Mouse (Mus musculus): ENCODE data around the gene Vdac2. TPM values are rescaled to one million over a fixed set of nuclear protein-coding genes. Genes with fewer than 3 reads are reported as not detected.

The Vdac2 gene
- polyA plus RNA-seq, 1 experiment from 2014 or later: 312 TPM

GRCm38 (mm10) chr14:21823897-21824296 lies 1.1 kb upstream of the Vdac2 start:
- Histone ChIP-seq H3K9me3 (ENCODE audit: control insufficient read depth, low read length) (no peaks in the 10 kb centered on the region), H3K27ac (ENCODE audit: low read depth, low read length) (no peak overlapping the region), H3K4me2 (no peak overlapping the region), H3K4me3 (ENCODE audit: low read depth, low read length) (no peak overlapping the region), H3K27me3 (ENCODE audit: control insufficient read depth, insufficient read depth, low read length) (no peaks in the 10 kb centered on the region), H3K36me3 (ENCODE audit: control insufficient read depth, insufficient read depth, low read length) (no peaks in the 10 kb centered on the region), H3K9ac (ENCODE audit: low read length) (no peak overlapping the region), H3K4me1 (ENCODE audit: control insufficient read depth, insufficient read depth, low read length) (no peaks in the 10 kb centered on the region)
- DNase-seq (ENCODE audit: low spot score, missing footprints): no peak
- no peak for ATAC-seq (ENCODE audit: low FRiP score)
- 79% methylated on average over 7 of the region's 7 CpGs for WGBS

- Histone ChIP-seq H3K4me2 (no peak overlapping the region), H3K27me3 (ENCODE audit: control insufficient read depth, insufficient read depth, low read length) (no peaks in the 10 kb centered on the region), H3K9me3 (ENCODE audit: control insufficient read depth, low read length) (no peaks in the 10 kb centered on the region), H3K4me3 (ENCODE audit: low read depth, low read length) (no peak overlapping the region), H3K27ac (ENCODE audit: low read depth, low read length) (no peak overlapping the region), H3K4me1 (ENCODE audit: control insufficient read depth, insufficient read depth, low read length) (no peaks in the 10 kb centered on the region), H3K36me3 (ENCODE audit: control insufficient read depth, insufficient read depth, low read length) (no peaks in the 10 kb centered on the region), H3K9ac (ENCODE audit: low read length) (no peak overlapping the region)
- ATAC-seq (ENCODE audit: low FRiP score): no peak
- 86% methylated on average over 9 of the region's 9 CpGs for WGBS
- no peak for DNase-seq (ENCODE audit: low spot score, missing footprints)
Observed at GRCm38 (mm10) chr14:21825786-21826491, 901 bp downstream of the Vdac2 start.

- peak overlapping the region; percentile 99 for H3K4me3 ChIP-seq (ENCODE audit: low read depth, low read length)
- H3K4me1 ChIP-seq (ENCODE audit: control insufficient read depth, insufficient read depth, low read length): peaks cover 19% of the 10 kb centered on the region
- no peaks in the 10 kb centered on the region for H3K9me3 ChIP-seq (ENCODE audit: control insufficient read depth, low read length)
- H3K9ac ChIP-seq (ENCODE audit: low read length): peak overlapping the region; percentile 94
- peak overlapping the region; percentile 86 for H3K27ac ChIP-seq (ENCODE audit: low read depth, low read length)
- ATAC-seq (ENCODE audit: low FRiP score): peak; percentile 99
- H3K36me3 ChIP-seq (ENCODE audit: control insufficient read depth, insufficient read depth, low read length): no peaks in the 10 kb centered on the region
- peak; percentile 99 for DNase-seq (ENCODE audit: low spot score, missing footprints)
- H3K27me3 ChIP-seq (ENCODE audit: control insufficient read depth, insufficient read depth, low read length): no peaks in the 10 kb centered on the region
- under 1% methylated on average over 70 of the region's 73 CpGs for WGBS
- peak overlapping the region; percentile 87 for H3K4me2 ChIP-seq
Observed at GRCm38 (mm10) chr14:21830876-21831767, 6.1 kb downstream of the Vdac2 start.

- no peak for DNase-seq (ENCODE audit: low spot score, missing footprints)
- peak overlapping the region; percentile 94 for H3K9ac ChIP-seq (ENCODE audit: low read length)
- H3K9me3 ChIP-seq (ENCODE audit: control insufficient read depth, low read length): no peaks in the 10 kb centered on the region
- H3K4me1 ChIP-seq (ENCODE audit: control insufficient read depth, insufficient read depth, low read length): peaks cover 19% of the 10 kb centered on the region
- H3K4me2 ChIP-seq: peak overlapping the region; percentile 87
- peak overlapping the region; percentile 99 for H3K4me3 ChIP-seq (ENCODE audit: low read depth, low read length)
- ATAC-seq (ENCODE audit: low FRiP score): no peak
- H3K36me3 ChIP-seq (ENCODE audit: control insufficient read depth, insufficient read depth, low read length): no peaks in the 10 kb centered on the region
- peak overlapping the region; percentile 86 for H3K27ac ChIP-seq (ENCODE audit: low read depth, low read length)
- no peaks in the 10 kb centered on the region for H3K27me3 ChIP-seq (ENCODE audit: control insufficient read depth, insufficient read depth, low read length)
- WGBS: under 1% methylated on average over 28 of the region's 28 CpGs
Observed at GRCm38 (mm10) chr14:21831830-21832403, 6.9 kb downstream of the Vdac2 start.

GRCm38 (mm10) chr14:21838336-21839017 lies 13.4 kb downstream of the Vdac2 start:
- H3K4me3 ChIP-seq (ENCODE audit: low read depth, low read length): no peak overlapping the region
- WGBS: 92% methylated on average over 8 of the region's 8 CpGs
- no peak overlapping the region for H3K4me2 ChIP-seq
- ATAC-seq (ENCODE audit: low FRiP score) (no peak), DNase-seq (ENCODE audit: low spot score, missing footprints) (peak; percentile 31)
- no peaks in the 10 kb centered on the region for H3K27me3 ChIP-seq (ENCODE audit: control insufficient read depth, insufficient read depth, low read length)
- peaks cover 6% of the 10 kb centered on the region for H3K4me1 ChIP-seq (ENCODE audit: control insufficient read depth, insufficient read depth, low read length)
- H3K9me3 ChIP-seq (ENCODE audit: control insufficient read depth, low read length): no peaks in the 10 kb centered on the region
- no peak overlapping the region for H3K27ac ChIP-seq (ENCODE audit: low read depth, low read length)
- H3K36me3 ChIP-seq (ENCODE audit: control insufficient read depth, insufficient read depth, low read length): peaks cover 21% of the 10 kb centered on the region
- H3K9ac ChIP-seq (ENCODE audit: low read length): no peak overlapping the region

GRCm38 (mm10) chr14:21841819-21842592 lies 17.0 kb downstream of the Vdac2 start:
- Histone ChIP-seq H3K9ac (ENCODE audit: low read length) (no peak overlapping the region), H3K27me3 (ENCODE audit: control insufficient read depth, insufficient read depth, low read length) (no peaks in the 10 kb centered on the region), H3K27ac (ENCODE audit: low read depth, low read length) (no peak overlapping the region), H3K4me3 (ENCODE audit: low read depth, low read length) (no peak overlapping the region), H3K4me1 (ENCODE audit: control insufficient read depth, insufficient read depth, low read length) (peaks cover 2% of the 10 kb centered on the region; the same call in 1 of the 2 replicates), H3K9me3 (ENCODE audit: control insufficient read depth, low read length) (no peaks in the 10 kb centered on the region), H3K4me2 (no peak overlapping the region), H3K36me3 (ENCODE audit: control insufficient read depth, insufficient read depth, low read length) (peaks cover 26% of the 10 kb centered on the region)
- peak; percentile 72 for DNase-seq (ENCODE audit: low spot score, missing footprints)
- ATAC-seq (ENCODE audit: low FRiP score): no peak
- WGBS: 95% methylated on average over 5 of the region's 5 CpGs

GRCm38 (mm10) chr14:21843263-21843662 lies 18.2 kb downstream of the Vdac2 start:
- Histone ChIP-seq H3K9ac (ENCODE audit: low read length) (no peak overlapping the region), H3K4me3 (ENCODE audit: low read depth, low read length) (no peak overlapping the region), H3K27ac (ENCODE audit: low read depth, low read length) (no peak overlapping the region), H3K36me3 (ENCODE audit: control insufficient read depth, insufficient read depth, low read length) (peaks cover 22% of the 10 kb centered on the region; the same call in 1 of the 2 replicates), H3K27me3 (ENCODE audit: control insufficient read depth, insufficient read depth, low read length) (no peaks in the 10 kb centered on the region), H3K9me3 (ENCODE audit: control insufficient read depth, low read length) (no peaks in the 10 kb centered on the region), H3K4me2 (no peak overlapping the region), H3K4me1 (ENCODE audit: control insufficient read depth, insufficient read depth, low read length) (peaks cover 11% of the 10 kb centered on the region)
- DNase-seq (ENCODE audit: low spot score, missing footprints) (peak; percentile 45), ATAC-seq (ENCODE audit: low FRiP score) (no peak)
- WGBS: 86% methylated on average over 6 of the region's 6 CpGs

GRCm38 (mm10) chr14:21846827-21847380 lies 21.9 kb downstream of the Vdac2 start:
- peak overlapping the region; percentile 98 for H3K4me2 ChIP-seq
- H3K27ac ChIP-seq (ENCODE audit: low read depth, low read length): no peak overlapping the region
- H3K4me1 ChIP-seq (ENCODE audit: control insufficient read depth, insufficient read depth, low read length): peaks cover 12% of the 10 kb centered on the region
- ATAC-seq (ENCODE audit: low FRiP score): no peak
- H3K9ac ChIP-seq (ENCODE audit: low read length): peak overlapping the region; percentile 72
- H3K9me3 ChIP-seq (ENCODE audit: control insufficient read depth, low read length): no peaks in the 10 kb centered on the region
- peaks cover 9% of the 10 kb centered on the region; the same call in 1 of the 2 replicates for H3K36me3 ChIP-seq (ENCODE audit: control insufficient read depth, insufficient read depth, low read length)
- H3K4me3 ChIP-seq (ENCODE audit: low read depth, low read length): peak overlapping the region; percentile 61
- 18% methylated on average over 10 of the region's 10 CpGs for WGBS
- H3K27me3 ChIP-seq (ENCODE audit: control insufficient read depth, insufficient read depth, low read length): no peaks in the 10 kb centered on the region
- DNase-seq (ENCODE audit: low spot score, missing footprints): peak; percentile 87

Data from midbrain, embryonic 11.5 days (tissue).